Mouse (Mus musculus) heart, adult 18-20 months (tissue): ENCODE measurements around the gene Tlr4. TPM values are rescaled to one million over a fixed set of nuclear protein-coding genes. Genes with fewer than 3 reads are reported as not detected.
A peak's percentile ranks its signal among the peaks of the same experiment; 100 is the strongest.

Experiments used
- DNase-seq, 2 experiments: peaks; one replicate each; pipeline ENCODE4 v3.0.0; 2021 to 2022; ENCODE audit warnings: mixed read lengths in 1 of 2
- total RNA-seq, 2 experiments: library from RNA; stranded (reverse); gene quantifications; 2 replicates each; pipeline ENCODE4 v1.2.3; 2021

The Tlr4 gene
- total RNA-seq, 2 experiments from 2014 or later = 18.1 to 20.2 TPM

DNA sequence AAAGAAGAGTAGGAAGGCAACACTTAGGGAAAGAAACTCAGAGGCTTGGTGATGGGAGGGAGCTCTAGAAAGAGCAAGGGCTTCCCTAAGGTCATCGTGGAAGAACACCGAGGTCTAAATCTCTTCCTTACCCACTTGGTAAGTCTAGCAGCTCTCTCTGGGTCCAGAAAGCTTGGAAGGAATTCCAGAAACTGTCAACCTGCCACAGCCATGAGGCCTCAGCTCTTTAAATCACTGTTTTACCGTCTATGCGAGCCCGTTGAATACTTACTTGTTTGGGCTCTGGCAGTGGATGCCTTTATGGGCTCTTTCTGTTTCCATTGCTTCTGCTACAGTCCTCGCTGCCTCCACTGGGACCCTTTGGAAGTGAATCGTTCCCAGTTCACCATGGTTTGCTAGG lies 67.6 kb downstream of the Tlr4 start:
- DNase-seq = peak; percentile 6 to 11

DNA sequence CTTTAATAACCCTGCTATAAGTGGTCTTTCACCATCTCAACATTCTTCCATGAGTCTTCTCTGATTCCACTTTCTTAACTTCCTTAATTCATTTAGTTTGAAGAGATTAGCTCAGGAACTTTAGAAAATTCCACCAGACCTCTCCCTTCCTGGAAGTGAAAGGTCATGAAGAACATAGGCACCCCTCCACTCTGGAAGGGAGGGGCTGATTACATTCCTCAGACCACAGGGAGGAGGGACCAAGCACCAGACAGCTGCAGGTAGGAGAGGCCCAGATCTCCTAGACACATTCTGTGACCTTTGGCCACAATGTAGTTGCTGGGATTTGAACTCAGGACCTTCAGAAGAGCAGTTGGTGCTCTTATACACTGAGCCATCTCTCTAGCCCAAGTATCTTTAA lies 72.7 kb downstream of the Tlr4 start:
- DNase-seq = no peak

DNA sequence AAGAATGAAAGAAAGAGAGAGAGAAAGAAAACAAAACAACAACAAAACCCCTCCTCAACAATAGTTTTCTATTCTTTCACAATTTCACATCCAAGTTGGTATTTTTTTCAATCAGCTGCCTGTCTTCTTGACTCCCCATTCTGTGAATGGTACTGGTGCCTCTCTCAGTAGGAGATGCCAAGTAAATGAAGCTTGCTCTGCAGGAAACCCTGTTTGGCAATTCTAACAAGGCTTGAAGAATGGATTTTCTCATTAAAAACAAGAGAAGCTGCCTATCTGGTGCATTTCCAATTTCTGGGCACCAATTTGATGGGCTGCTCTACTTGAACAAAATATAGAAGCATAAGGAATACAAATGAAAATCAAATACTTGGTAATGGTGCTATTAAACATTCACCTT lies 74.1 kb downstream of the Tlr4 start:
- DNase-seq = no peak

DNA sequence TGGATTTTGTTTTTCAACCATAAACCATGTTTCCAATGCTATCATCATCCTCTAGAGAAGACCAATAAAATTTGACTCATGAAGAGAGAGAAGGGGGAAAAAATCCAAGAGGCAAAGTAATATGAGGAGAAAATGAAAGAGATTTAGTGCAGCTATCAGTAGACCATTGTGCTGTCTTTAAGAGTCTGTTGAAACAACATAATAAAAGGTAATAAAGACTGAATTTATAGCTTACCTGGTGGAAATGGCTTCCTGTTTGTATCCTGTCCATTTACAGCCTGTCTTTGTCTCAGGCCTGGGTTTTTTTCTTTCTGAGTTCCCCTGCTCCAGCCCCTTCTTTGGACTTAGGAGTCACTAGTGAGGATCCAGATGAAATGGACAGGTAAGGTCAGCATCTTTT lies 81.0 kb downstream of the Tlr4 start:
- no peak for DNase-seq

DNA sequence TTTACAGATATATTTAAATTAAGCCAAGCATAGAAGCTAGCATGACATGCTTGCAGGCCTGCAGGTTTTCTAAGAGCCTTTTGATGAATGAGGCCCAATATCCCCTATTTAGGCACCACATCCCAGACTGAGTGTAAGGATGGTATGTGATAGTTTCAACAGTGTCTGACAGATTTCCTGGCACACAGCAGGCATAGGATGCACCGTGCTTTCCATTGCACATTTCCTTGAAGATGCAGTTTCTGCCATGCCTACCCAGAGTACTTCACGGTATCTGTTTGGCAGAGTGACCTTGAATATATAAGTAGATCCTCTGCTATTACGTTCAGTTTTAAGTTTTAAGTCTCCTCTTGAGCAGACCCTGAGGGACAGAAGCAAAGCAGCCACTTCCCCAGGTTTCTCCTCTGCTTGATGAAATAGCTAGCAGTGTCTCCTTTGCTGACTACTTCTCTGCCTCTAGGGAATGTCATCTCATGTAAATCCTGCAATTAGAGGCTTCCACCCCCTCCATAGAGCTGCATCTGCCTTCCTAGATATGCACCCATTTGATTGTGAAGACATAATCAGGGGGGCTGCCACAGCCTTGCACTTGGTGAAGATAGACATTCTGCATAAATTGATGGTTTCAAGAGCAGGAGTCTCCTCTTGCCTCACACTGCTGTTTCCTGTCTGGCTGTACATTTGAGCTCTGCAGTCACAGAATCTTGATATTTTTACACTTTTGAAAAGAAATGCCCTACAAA lies 92.4 kb downstream of the Tlr4 start:
- DNase-seq = no peak

DNA sequence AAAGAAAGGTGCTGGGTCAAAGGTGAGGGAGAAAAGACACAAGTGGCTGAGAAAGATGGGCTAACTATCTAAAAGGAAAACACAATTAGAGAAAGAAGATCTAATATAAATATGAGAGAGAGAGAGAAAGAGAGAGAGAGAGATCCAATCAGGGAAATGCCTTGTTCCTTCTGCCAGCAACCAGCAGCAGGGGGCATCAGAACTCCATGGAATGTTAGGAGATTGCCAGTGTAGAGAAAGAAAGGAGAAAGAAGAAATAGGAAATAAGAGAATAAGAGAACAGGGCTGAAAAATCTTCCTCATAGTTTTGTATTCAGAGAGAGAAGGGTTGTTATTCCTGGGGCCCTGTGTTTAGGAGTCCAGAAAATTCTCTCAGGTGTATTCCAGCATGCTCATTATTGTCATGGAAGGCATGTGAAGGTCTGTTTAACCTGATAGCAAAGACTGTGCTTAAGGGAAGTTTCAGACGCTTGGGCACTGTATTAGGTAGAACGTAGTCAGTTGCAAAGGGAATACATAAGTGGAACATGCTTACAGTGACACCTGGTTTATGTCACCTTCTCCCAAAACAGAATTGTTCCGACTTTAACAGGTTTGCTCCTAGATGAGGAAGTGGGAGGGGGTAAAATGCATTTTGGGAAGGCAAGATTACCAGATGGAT lies 96.4 kb downstream of the Tlr4 start:
- peak; percentile 4 to 39 for DNase-seq

DNA sequence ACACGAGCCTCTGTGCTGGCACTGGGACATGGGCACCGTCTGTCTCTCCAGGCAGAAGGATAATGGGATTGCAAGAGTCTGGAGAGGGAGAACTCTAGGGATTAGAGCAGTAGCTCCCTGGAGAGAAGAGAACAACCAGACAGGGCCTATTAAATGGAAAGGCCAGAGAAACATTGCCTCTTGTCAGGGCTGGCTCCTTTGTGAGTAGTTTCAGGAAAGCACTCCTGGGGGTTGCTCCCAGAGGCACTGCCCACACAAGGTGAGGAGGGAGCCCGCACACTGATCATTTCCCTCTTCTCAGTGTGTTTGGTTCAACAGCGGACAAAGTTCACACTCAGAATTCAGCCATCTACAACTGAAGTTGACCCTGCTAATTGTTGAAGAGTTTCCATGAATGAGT lies 98.7 kb downstream of the Tlr4 start:
- no peak for DNase-seq

DNA sequence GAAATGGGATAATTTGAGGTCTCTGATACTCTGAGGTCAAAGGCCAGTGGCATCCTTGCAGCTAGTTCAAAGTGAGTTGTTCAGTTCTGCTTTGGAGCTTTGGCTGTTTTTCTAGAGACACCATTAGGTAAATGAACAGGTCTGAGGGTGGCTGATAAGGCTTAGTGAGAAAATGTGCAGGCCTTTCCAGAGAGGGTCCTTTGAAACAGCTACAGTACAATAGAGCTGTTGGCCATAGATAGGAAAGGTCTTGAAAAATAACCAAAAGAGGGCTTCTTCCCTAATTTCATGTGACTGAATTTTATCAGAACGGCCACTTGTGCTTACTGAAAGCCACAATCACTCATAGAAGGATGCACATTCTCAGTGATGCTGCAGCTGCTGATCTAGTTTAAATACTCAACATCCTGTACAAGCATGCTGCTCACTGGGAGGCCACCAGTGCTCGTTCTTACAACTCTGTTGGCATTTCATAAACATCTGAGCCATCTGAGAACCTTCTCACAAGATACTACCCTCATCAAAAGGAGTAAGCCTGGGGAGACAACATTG lies 100.2 kb downstream of the Tlr4 start:
- no peak for DNase-seq

DNA sequence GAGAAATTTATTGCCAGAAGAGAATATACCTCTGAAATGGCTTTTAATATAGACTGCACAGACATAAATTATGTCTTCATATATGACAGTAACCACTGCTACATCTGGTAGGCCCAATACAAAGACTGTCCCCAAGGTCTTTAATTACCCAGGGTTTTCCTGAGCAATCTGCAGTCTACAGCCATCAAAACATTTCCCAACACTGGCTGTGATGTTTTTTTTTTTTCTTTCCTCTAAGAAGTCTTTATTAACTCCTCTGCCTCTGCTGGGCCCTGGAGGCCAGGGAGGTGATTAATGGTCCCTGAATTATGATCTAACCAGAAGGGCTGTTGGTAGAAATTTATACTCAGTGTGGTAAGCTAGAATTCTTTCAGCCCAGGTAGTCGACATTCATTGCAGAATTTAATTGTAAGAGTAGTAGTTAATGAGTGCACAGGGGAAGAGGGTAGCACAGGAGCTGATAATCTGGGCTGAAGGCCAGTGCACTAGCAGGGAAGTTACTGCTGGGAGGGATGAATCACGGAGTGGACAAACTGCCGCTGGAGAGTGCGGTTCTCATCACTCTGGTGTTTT lies 111.2 kb downstream of the Tlr4 start:
- DNase-seq = no peak

DNA sequence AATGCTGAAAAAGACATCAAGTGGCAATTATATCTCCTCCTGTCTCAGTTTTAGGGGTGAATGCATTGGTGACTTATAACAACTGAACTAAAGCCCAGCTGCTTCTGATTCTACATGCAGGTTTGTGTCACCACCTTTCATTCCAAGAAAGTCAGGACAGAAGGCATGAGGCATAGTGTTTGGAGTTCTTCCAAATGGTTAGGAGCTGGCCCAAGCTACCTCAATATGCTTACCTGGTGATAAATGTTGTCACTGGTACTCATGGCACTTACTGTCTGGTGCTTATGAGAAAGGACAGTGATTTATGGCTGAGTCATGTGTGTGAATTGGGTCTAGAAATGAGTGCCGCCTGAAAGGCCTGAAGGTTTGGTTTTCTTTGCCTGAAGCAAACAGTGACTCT lies 114.5 kb downstream of the Tlr4 start:
- no peak for DNase-seq

DNA sequence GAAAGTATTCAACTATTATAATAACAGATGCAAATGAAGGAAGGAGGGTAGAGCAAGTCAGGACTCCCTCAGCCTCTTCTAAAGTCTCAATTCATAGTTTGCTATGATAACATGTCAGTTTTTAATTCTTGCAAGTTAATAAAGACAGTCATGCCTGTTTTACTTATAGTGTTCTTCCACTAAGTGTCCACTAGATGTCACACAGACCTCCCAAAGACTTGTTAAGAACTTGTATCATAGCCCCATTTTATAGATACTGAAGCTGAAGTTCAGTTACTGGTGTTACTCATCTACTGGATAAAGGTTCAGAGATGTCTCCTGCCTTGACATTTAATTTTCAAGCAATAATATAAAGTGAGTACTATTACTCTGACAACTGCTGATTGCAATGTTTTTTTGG lies 116.3 kb downstream of the Tlr4 start:
- no peak for DNase-seq

DNA sequence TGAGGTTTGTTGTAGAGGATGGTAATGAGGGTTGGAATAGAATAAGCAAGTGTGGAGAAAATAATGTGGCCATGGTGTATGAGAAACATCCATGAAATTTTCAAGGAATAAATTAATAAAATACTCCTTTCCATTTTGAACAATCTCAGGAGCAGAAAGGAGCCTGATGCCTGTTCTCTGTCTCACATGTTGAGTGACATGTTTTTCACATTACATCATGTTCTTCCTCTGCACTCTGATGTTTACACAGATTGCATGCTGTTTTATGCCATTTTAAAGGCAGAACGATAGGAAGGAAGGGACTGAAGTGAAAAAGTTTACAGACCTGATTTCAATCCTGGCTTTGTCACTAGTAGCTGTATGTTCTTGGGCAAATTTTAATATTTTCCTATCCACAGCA lies 120.3 kb downstream of the Tlr4 start:
- no peak for DNase-seq

DNA sequence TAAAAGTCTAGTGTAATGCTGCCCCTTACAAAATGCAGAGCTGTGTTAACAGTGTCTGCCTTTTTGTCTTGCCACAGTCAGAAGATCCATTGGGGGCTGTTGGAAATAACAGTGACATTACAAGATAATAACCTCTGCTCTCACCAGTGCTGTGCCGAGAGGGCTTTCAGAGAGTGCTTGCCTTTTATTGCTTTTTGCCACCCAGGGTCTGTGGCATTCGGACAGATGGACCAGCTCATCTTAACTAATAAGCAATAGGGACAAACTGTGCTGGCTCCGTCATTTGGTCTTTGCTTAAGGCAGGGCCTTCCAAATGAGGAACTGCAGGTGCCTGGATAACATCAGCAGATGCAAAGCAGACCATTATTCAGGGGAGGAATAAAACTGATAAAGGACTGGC lies 147.5 kb downstream of the Tlr4 start:
- no peak for DNase-seq
